Mouse (Mus musculus) v-Abl transformed pro-B cells (cell line): ENCODE measurements around the gene Myh8.

Experiments used
- in situ Hi-C, 2 experiments: fragments of 400-800 bp; cut with MboI; formaldehyde crosslinking; loops; one replicate each; pipeline ENCODE4 v1.15.1; 2025; ENCODE audit not compliant: unreplicated experiment in 2 of 2

Myh8 gene

GRCm38 (mm10) chr11:67276601-67277174 lies at the start of gene Myh8:
TSS of gene Myh8 (plus strand) at chr11:67277124.
- in situ Hi-C loops = no loop called here

DNA sequence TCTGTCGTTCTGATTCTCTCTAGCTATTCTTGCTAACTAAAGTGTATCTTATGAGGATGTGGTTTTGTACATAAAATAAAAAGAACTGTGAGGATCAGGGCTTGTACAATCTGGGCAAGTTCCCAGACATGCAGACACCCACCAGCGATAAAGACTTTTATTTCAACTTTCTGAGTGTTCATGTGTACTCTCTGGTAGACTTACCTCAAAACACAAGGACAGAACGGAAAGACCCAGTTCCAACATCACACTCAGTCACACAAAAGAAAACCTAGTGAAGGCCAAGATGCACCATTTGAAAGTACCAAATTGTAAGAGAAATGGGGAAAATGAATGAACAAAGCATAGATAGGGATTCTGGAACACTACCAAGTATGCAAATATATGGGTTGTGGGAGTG lies 48.2 kb upstream of the Myh8 start:
- in situ Hi-C loops = no loop called here

DNA sequence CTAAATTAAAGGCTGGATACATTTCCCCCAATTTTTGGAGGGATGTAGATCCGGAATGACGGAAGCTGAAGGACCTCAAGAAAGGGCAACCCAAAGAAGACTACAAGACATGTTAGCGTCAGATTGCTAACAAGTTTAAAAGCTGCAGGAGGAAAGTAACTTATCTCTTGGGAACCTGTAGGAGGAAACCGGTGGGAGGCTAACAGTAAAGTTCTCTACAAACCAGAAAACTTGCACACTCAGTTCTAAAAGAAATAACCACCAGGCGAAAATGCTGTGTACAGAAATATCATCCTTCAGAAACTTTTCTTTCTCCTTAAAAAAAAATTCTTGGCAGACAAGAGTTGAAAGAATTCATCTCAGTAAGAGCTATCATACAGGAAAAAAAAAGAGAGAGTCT lies 47.8 kb upstream of the Myh8 start:
- in situ Hi-C loops = no loop called here

- in situ Hi-C loops = loop anchor here (5.0 kb wide), 2 partner anchors 118 to 122 kb away; no protein-coding TSS in a partner anchor
Observed at GRCm38 (mm10) chr11:67229946-67230345, 47.0 kb upstream of the Myh8 start.

DNA sequence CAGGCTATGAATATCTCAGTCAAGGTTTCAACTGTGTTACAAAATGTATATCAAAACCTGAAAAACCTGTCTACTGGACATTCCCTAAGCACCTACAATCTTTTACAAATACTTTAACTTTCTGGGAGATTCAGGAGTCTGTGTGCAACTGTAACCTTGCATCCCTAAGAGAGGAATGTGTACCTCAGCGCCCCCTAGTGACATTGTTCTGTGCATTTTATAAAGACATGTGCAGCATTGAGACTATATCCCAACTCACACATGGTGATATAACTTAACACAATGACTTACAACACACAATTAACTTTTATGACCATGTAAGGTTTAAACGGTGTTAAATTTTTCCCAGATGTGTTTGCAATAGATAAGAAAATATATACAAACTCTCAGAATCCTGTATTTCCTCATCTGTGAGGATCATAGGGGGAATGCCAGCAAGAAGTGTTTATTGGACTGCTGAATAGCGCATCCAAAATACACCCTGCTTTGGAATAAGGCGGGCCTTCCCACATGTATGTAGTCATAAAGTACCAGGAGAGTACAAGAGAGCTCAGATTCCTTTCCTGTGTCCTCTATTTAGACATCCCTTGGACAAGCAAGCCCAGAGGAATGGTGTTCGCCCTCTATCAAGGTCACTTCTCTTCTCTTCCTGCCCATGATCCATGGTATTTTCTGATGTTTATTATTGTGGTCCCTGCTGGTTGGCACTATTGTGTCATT lies 41.1 kb upstream of the Myh8 start:
- in situ Hi-C loops = no loop called here

- in situ Hi-C loops = no loop called here
Observed at GRCm38 (mm10) chr11:67236799-67237198, 40.1 kb upstream of the Myh8 start.

DNA sequence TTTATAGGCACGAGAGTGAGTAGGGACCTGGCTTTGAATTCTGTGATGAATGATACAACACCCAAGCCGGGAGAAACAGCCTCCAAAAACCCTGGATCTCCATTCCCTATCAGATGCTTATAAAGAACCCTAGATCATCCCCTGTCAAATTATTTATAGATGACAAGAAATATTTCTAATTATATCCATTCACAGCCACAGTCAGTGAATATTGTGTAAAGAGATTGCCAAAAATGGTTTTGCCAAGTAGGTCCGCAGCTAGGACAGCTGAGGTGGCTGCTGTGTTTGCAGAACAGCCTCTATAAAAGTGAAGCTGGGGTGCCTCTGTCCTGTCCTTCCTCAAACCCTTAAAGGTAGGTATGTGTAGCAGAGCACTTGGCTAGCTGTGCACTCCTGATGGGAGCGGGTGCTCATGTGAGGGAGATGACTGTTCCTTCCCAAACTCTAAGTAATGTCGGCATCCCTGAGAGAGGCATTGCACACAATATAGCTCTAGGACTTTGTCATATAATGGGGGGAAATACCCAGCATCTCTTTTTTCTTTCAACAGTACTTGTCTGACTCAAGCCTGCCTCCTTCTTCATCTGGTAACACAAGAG lies 39.3 kb upstream of the Myh8 start, which contains the start of gene Myh4:
Gene Myh4 (plus strand): TSS at position 549 of the 599 bp plus-strand sequence.
- in situ Hi-C loops = no loop called here

- in situ Hi-C loops = no loop called here
Observed at GRCm38 (mm10) chr11:67241051-67241450, 35.9 kb upstream of the Myh8 start.

- in situ Hi-C loops = no loop called here
Observed at GRCm38 (mm10) chr11:67253691-67254090, 23.2 kb upstream of the Myh8 start.

GRCm38 (mm10) chr11:67257048-67257447 lies 19.9 kb upstream of the Myh8 start:
- in situ Hi-C loops = no loop called here

GRCm38 (mm10) chr11:67260956-67261355 lies 16.0 kb upstream of the Myh8 start:
- in situ Hi-C loops = no loop called here

DNA sequence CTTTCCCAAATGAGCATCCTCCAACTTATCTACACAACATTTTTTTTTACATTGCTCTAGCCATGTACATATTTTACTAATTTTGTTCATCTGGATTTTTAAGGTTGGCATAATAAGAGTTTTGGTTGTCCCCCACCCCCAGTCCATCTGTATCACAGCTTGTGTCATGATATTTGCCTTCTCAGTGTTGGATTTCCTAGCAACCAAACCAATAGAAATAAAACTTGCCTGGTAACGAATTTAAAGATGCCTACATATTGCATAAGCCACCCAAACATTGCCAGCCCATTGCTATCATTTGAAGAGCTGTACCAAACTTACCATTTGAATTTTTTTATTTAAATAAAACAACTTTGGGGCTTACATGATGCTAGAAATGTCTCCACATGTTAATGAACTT lies 16.5 kb downstream of the Myh8 start:
- in situ Hi-C loops = no loop called here

DNA sequence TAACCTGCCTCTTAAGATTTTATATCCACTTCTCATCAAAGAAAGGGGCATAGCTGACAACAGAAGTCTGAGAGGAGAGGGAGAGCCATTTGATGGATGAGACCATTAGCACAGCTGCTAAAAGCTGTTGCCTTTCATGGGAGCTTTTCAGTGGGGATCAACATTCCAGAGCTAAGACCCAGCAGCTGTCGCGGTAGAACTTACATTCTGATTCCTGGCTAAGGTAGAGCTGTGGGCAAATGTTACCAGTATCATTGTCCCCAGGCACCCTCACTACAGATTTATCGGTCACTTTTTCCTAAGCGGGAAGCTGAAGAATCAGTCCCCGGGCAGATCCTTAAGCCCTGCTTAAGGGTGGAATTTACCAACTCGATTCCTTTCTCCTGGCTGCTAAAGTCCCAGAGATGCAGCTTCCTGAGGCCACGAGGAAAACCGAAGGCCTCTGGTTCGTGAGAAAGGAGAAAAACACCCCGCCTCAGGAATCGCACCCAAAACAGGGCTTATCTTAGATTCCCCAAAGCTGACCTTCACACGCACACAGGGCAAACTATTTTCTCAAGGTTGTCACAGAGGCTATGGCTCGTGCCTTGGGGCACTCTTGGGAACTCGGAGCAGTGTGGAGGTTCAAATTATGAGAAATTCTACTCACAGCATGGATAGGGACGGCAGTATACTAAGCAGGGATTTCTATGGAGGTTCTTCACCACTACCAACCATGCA lies 37.0 kb downstream of the Myh8 start:
- in situ Hi-C loops = no loop called here

DNA sequence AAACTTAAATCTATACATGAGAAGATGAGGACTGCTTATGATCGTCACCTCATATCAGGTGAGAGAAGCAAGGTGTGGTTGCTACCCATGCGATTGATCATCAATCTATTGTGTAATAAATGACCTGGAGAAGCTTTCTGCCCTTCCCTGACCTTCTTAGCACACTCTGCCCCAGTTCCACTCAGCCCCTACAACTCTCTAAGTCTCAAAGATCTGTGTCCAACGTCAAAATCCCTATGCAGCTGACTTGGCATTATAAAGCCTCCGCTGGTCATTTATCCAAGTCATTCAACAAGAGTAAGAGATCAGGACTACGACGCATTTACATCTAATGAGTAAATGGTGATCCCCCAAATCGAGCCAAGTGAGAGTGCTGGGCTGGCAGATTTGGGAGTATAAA lies 44.4 kb downstream of the Myh8 start, which contains the start of gene Myh13:
Gene Myh13 (plus strand): TSS at position 301 of the 400 bp plus-strand sequence.
- in situ Hi-C loops = no loop called here

- in situ Hi-C loops = no loop called here
Observed at GRCm38 (mm10) chr11:67326536-67326935, 49.6 kb downstream of the Myh8 start.

- in situ Hi-C loops = no loop called here
Observed at GRCm38 (mm10) chr11:67344556-67344955, 67.6 kb downstream of the Myh8 start.

GRCm38 (mm10) chr11:67345186-67345855 lies 68.4 kb downstream of the Myh8 start:
- in situ Hi-C loops = no loop called here

DNA sequence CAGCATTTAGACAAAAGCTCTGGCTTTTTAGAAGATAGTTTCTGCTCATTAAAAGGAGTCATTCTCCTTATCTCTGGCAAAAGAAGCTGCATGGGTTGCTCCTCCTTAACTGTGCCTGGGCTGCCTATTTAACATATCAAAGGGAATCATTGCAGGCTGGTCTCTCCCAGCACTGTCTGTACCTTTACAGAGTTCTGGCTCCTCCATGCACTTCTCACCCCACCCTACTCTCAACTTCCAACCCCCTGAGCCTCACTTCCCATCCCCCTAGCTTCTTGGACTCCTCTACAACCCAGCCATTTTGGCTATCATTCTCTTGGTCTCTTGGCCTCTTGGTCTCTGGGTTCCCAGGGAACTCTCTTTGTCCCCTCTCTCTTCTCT lies 68.9 kb downstream of the Myh8 start:
- in situ Hi-C loops = no loop called here

- in situ Hi-C loops = loop anchor here (5.0 kb wide), 2 partner anchors 118 to 238 kb away; no protein-coding TSS in a partner anchor
Observed at GRCm38 (mm10) chr11:67350153-67350768, 73.3 kb downstream of the Myh8 start.

GRCm38 (mm10) chr11:67353011-67353410 lies 76.1 kb downstream of the Myh8 start:
- in situ Hi-C loops = loop anchor here (5.0 kb wide), 2 partner anchors 121 to 241 kb away; no protein-coding TSS in a partner anchor
